Mouse (Mus musculus): ENCODE data around the gene Fam208a. TPM values are rescaled to one million over a fixed set of nuclear protein-coding genes. Genes with fewer than 3 reads are reported as not detected.

The Fam208a gene
- polyA plus RNA-seq, 1 experiment from 2014 or later, result 23.9 TPM

DNA sequence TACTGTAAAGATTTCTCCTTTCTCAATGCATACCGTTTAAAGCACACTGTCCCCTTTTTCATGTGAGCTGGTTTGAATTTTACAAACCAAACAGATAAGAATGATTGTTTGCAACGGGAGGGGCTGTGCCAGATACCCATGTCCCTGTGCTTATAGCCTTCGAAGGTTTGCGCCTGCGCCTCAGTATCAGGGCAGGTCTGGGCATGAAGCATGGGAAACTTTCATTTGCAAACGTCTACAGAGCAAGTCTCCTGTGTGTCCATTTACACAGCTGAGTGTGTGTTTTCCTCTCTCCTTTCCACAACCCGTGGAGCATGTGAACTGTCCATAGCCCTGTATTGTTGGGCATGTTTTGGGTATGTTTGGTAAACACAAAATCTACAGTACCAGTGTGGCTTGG, 32.2 kb upstream of the Fam208a start:
- no peak for ATAC-seq (ENCODE audit: insufficient number of reproducible peaks, insufficient read depth, low FRiP score, low TSS enrichment, low read depth)
- Histone ChIP-seq H3K27me3 (no peaks in the 10 kb centered on the region), H3K36me3 (peaks cover 62% of the 10 kb centered on the region), H3K4me2 (no peak overlapping the region), H3K27ac (no peak overlapping the region), H3K4me3 (replicated peaks) (no peak overlapping the region), H3K9me3 (no peaks in the 10 kb centered on the region), H3K4me1 (replicated peaks) (peaks cover 5% of the 10 kb centered on the region; the same call in 1 of the 2 replicates), H3K9ac (replicated peaks) (no peak overlapping the region)
- WGBS, result 78% methylated on average over 7 of the region's 7 CpGs

DNA sequence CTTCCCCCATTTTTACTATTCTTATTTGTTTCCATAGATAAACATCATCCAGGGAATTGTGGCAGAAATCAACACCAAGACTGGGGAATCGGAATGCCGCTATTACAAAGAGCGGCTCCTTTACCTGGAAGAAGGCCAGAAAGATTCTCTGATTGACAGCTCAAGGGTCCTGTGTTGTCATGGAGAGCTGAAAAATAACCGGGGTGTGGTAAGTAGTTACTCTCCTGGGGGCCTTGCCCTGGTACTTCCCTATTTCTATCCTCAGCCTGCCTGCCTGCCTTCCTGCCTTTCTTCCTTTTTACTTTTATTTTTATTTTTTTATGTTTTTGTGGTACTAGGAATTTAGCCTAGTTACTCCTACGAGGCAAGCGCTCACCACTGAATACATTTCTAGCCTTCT, 31.1 kb upstream of the Fam208a start:
- H3K4me1 ChIP-seq (replicated peaks), result peaks cover 5% of the 10 kb centered on the region; the same call in 1 of the 2 replicates
- no peaks in the 10 kb centered on the region for H3K27me3 ChIP-seq
- H3K4me2 ChIP-seq, result no peak overlapping the region
- H3K9me3 ChIP-seq, result no peaks in the 10 kb centered on the region
- ATAC-seq (ENCODE audit: insufficient number of reproducible peaks, insufficient read depth, low FRiP score, low TSS enrichment, low read depth), result no peak
- 93% methylated on average over 6 of the region's 6 CpGs for WGBS
- no peak overlapping the region for H3K9ac ChIP-seq (replicated peaks)
- peaks cover 69% of the 10 kb centered on the region for H3K36me3 ChIP-seq
- H3K4me3 ChIP-seq (replicated peaks), result no peak overlapping the region
- no peak overlapping the region for H3K27ac ChIP-seq

DNA sequence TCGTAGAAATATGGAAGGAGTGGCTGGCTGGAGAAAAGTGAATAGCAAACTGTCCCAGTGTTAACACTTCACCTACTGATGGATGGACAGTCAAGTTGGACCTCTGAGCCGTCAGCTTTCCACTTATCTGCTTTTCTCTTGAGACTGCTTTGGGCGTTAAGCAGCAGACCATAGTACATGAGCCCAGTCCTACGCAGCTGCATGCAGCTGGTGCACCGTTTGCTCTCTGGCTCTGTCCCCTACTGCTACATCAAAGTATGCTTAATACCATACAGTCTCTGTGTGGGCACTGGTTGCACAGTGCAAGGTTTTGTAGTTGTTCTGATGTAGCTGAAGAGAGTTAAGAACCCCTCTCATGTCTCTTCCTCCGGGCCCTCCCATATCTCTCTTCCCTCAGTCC, 28.1 kb upstream of the Fam208a start:
- Histone ChIP-seq H3K36me3 (peaks cover 72% of the 10 kb centered on the region), H3K9me3 (no peaks in the 10 kb centered on the region), H3K27me3 (no peaks in the 10 kb centered on the region), H3K9ac (replicated peaks) (no peak overlapping the region), H3K4me3 (replicated peaks) (no peak overlapping the region), H3K27ac (no peak overlapping the region), H3K4me2 (no peak overlapping the region), H3K4me1 (replicated peaks) (no peaks in the 10 kb centered on the region)
- 93% methylated on average over 6 of the region's 6 CpGs for WGBS
- no peak for ATAC-seq (ENCODE audit: insufficient number of reproducible peaks, insufficient read depth, low FRiP score, low TSS enrichment, low read depth)

DNA sequence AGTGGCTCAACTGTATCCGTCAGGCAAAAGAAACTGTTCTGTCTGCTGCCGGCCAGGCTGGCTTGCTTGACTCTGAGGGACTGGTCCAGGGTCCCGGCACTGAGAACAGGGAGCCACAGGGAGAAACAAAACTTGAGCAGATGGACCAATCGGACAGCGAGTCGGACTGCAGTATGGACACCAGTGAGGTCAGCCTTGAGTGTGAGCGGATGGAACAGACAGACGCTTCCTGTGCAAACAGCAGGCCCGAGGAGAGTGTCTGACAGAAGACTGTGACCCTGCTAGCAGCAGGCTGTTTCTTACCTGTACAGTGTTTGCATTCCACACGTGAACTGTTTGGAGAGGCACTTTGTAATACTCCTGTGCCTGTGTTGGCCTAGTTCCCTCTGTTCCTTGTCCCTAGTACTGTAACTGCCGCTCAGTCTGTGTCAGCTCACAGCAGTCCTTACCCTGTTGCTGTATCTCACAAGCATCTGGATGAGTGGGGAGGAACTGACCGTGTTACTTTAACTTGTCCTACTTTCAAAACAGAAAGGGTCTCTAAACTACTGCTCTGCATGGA, 26.8 kb upstream of the Fam208a start:
- H3K4me3 ChIP-seq (replicated peaks), result no peak overlapping the region
- no peaks in the 10 kb centered on the region for H3K9me3 ChIP-seq
- no peak overlapping the region for H3K4me2 ChIP-seq
- no peak for ATAC-seq (ENCODE audit: insufficient number of reproducible peaks, insufficient read depth, low FRiP score, low TSS enrichment, low read depth)
- H3K9ac ChIP-seq (replicated peaks), result no peak overlapping the region
- H3K27me3 ChIP-seq, result no peaks in the 10 kb centered on the region
- H3K27ac ChIP-seq, result no peak overlapping the region
- H3K36me3 ChIP-seq, result peaks cover 61% of the 10 kb centered on the region
- H3K4me1 ChIP-seq (replicated peaks), result no peaks in the 10 kb centered on the region
- WGBS, result 81% methylated on average over 12 of the region's 12 CpGs

DNA sequence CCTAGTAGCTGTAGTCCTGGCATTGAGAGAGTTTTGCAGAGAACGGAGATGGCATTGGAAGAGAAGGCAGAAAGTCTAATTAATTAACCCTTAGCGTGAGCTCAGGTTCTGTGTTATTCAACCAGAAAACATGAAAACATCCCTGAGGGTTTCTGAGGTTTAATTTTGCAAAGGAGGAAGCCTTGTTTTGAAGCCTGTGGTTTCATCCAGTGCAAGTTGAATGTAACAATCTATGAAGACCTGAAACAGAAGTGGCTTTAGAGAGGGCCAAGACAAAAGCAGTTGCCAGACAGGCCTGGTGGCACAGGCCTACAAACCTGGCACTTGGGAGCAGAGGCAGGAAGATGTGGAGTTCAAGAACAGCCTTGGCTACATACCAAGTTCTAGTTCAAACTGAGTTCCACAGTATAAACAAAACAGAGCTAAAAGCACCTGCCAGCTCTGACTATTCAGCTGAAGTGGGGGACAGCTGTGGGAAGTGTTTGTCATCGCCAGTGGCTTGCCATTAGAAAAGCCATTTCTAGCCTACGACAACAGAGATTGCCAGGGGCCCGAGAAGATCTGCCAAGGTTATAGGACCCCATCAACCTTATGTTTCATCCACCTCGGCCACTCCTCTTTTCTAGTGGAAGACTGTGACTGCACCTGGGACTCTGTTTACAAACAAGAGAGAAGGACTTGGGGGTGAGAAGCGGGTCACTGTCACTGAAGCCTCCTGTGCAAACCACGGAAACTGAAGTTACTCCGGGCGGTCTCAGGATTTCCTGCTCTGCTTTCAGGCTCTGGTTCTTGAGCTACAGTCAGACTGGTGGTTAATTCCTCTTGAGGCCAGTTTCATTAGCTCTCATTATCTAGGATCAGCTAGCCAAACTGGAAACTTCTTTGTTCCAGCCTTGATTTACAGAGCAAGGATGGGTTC, 26.0 kb upstream of the Fam208a start:
- Histone ChIP-seq H3K4me3 (replicated peaks) (no peak overlapping the region), H3K27ac (no peak overlapping the region), H3K27me3 (no peaks in the 10 kb centered on the region), H3K36me3 (peaks cover 56% of the 10 kb centered on the region), H3K4me2 (no peak overlapping the region), H3K9me3 (no peaks in the 10 kb centered on the region), H3K9ac (replicated peaks) (no peak overlapping the region), H3K4me1 (replicated peaks) (no peaks in the 10 kb centered on the region)
- 79% methylated on average over 10 of the region's 10 CpGs for WGBS
- ATAC-seq (ENCODE audit: insufficient number of reproducible peaks, insufficient read depth, low FRiP score, low TSS enrichment, low read depth), result no peak

DNA sequence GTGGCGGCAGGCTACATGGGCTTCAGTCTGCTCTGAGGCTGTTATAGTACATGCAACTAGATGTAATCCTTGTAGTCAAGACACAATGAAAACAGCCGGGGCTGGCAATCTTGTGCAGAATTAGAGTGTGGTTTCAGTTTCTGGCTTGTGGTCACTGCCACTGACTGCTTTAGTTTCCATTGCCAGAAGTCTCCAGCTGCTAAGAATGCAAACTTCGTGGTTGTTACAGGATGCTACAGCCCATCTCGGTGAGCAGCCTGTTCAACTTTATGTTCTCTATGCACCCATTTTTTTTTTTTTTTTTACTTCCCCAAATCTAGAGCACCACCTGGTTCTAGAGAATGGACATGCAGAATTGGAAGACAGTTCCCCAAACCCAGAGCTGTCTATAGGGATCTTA, 23.2 kb upstream of the Fam208a start:
- H3K9ac ChIP-seq (replicated peaks), result no peak overlapping the region
- H3K4me3 ChIP-seq (replicated peaks), result no peak overlapping the region
- H3K9me3 ChIP-seq, result peaks cover 6% of the 10 kb centered on the region; the same call in 1 of the 2 replicates
- ATAC-seq (ENCODE audit: insufficient number of reproducible peaks, insufficient read depth, low FRiP score, low TSS enrichment, low read depth), result no peak
- WGBS, result 92% methylated on average over 4 of the region's 4 CpGs
- peaks cover 30% of the 10 kb centered on the region for H3K36me3 ChIP-seq
- H3K4me1 ChIP-seq (replicated peaks), result no peaks in the 10 kb centered on the region
- H3K27me3 ChIP-seq, result no peaks in the 10 kb centered on the region
- H3K4me2 ChIP-seq, result no peak overlapping the region
- H3K27ac ChIP-seq, result no peak overlapping the region

DNA sequence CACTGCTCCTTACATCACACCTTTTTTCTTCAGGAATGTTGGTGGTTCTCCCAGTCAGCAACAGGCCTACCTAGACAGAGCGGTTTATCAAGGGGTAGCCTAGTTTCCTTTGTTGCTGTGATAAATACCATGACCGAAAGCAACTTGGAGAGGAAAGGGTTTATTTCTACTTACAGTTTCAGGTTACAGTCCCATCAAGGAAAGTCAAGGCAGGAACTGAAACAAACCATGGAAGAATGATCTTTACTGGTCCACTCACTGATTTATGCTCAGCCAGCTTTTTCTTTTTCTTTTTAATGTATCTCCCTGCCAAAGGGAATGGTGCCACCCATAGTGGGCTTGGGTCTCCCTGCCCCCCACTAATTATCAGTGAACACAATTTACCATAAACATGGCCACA, 22.7 kb upstream of the Fam208a start:
- Histone ChIP-seq H3K4me1 (replicated peaks) (no peaks in the 10 kb centered on the region), H3K9me3 (peaks cover 6% of the 10 kb centered on the region; the same call in 1 of the 2 replicates), H3K27ac (no peak overlapping the region), H3K27me3 (no peaks in the 10 kb centered on the region), H3K36me3 (peaks cover 29% of the 10 kb centered on the region), H3K4me2 (no peak overlapping the region), H3K4me3 (replicated peaks) (no peak overlapping the region), H3K9ac (replicated peaks) (no peak overlapping the region)
- 87% methylated on average over 2 of the region's 2 CpGs for WGBS
- no peak for ATAC-seq (ENCODE audit: insufficient number of reproducible peaks, insufficient read depth, low FRiP score, low TSS enrichment, low read depth)

DNA sequence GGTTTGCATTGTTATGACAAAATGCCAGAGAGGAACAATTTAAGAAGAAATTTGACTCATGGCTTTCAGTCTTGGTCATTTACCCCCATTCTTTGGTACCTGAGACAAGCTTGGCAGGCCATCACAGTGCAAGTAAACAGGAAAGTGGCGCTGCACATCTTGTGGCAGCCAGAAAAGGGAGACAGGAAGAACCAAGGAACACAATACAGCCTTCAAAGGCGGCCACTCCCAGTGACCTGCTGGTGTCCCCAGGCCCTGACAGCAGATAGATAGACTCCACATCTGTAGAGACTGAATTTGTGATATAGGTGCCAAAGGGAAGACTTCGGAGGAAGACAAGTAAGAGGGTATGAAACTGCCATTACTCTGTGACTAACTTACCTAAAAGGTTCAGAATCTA, 20.4 kb upstream of the Fam208a start:
- Histone ChIP-seq H3K36me3 (peaks cover 15% of the 10 kb centered on the region; the same call in 1 of the 2 replicates), H3K9me3 (peaks cover 6% of the 10 kb centered on the region; the same call in 1 of the 2 replicates), H3K9ac (replicated peaks) (no peak overlapping the region), H3K4me1 (replicated peaks) (peaks cover 5% of the 10 kb centered on the region; the same call in 1 of the 2 replicates), H3K4me2 (no peak overlapping the region), H3K27me3 (no peaks in the 10 kb centered on the region), H3K27ac (no peak overlapping the region), H3K4me3 (replicated peaks) (no peak overlapping the region)
- ATAC-seq (ENCODE audit: insufficient number of reproducible peaks, insufficient read depth, low FRiP score, low TSS enrichment, low read depth), result no peak
- 96% methylated on average over 3 of the region's 3 CpGs for WGBS

DNA sequence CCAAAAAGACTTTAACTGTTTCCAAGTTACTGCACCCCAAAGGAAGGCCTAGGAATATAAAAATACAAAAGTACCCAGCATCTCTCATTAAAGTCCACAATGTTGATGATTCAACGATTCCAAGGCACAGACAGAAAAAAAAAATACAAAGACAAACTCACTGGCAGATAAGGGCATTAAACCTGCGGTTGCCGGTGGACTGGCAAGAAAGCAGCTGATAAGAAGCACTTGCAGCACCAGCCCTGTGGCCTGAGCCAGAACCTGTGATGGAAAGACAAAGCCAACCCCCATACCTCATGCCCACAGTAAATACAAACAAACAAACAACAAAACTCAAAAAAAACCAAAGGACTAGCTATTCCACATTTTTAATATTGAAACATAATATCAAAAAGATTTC, 19.0 kb upstream of the Fam208a start:
- H3K36me3 ChIP-seq, result 0 out of 2 replicates have a peak, but pooled peaks cover 2% of the 10 kb centered on the region
- no peak overlapping the region for H3K4me3 ChIP-seq (replicated peaks)
- peaks cover 5% of the 10 kb centered on the region; the same call in 1 of the 2 replicates for H3K4me1 ChIP-seq (replicated peaks)
- peaks cover 6% of the 10 kb centered on the region; the same call in 1 of the 2 replicates for H3K9me3 ChIP-seq
- no peak for ATAC-seq (ENCODE audit: insufficient number of reproducible peaks, insufficient read depth, low FRiP score, low TSS enrichment, low read depth)
- no peaks in the 10 kb centered on the region for H3K27me3 ChIP-seq
- WGBS, result 90% methylated on average over 3 of the region's 3 CpGs
- H3K27ac ChIP-seq, result no peak overlapping the region
- H3K4me2 ChIP-seq, result no peak overlapping the region
- H3K9ac ChIP-seq (replicated peaks), result no peak overlapping the region

DNA sequence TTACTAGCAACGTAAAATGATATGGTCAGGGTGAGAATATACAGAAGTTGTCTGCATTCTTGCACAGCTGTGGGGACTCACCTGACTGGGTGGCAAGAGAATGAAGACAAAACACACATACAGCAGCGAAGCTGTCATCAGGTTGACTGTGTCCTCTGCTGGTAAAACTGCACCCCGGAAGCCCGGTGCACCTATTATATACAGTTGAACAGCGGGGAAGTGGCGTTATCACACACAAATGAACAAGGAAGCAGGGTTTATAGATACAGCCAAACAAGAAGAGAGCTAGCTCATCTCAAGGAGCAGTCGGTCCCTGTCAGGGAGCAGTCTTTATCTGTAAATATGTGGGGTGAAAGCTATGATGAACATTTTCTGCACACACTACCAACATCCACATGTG, 17.1 kb upstream of the Fam208a start:
- no peak for ATAC-seq (ENCODE audit: insufficient number of reproducible peaks, insufficient read depth, low FRiP score, low TSS enrichment, low read depth)
- Histone ChIP-seq H3K27ac (no peak overlapping the region), H3K9me3 (peaks cover 6% of the 10 kb centered on the region; the same call in 1 of the 2 replicates), H3K4me2 (no peak overlapping the region), H3K4me3 (replicated peaks) (no peak overlapping the region), H3K9ac (replicated peaks) (no peak overlapping the region), H3K27me3 (no peaks in the 10 kb centered on the region), H3K36me3 (no peaks in the 10 kb centered on the region), H3K4me1 (replicated peaks) (peaks cover 5% of the 10 kb centered on the region; the same call in 1 of the 2 replicates)
- 87% methylated on average over 7 of the region's 7 CpGs for WGBS

DNA sequence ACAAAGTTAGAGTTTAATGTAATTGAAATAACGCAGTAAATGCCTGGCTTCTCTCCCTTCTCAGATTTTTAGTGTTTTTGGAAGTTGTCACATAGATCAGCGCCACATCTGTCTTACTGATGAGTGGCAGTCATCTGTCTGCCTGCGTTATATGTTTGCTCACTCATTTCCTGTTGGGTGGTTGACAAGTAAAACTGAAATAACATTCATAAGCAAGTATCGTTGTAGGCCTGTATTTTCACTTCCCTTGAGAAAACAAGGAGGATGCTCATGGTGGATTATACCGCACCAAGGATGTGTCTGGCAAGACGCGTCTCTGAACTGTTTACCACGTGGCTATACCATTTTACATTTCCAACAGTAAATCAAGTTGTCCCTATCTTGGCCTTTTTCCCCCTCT, 15.9 kb upstream of the Fam208a start:
- Histone ChIP-seq H3K9me3 (peaks cover 6% of the 10 kb centered on the region; the same call in 1 of the 2 replicates), H3K27ac (no peak overlapping the region), H3K9ac (replicated peaks) (no peak overlapping the region), H3K4me3 (replicated peaks) (no peak overlapping the region), H3K27me3 (no peaks in the 10 kb centered on the region), H3K4me1 (replicated peaks) (peaks cover 5% of the 10 kb centered on the region; the same call in 1 of the 2 replicates), H3K36me3 (no peaks in the 10 kb centered on the region), H3K4me2 (no peak overlapping the region)
- no peak for ATAC-seq (ENCODE audit: insufficient number of reproducible peaks, insufficient read depth, low FRiP score, low TSS enrichment, low read depth)
- WGBS, result 80% methylated on average over 8 of the region's 8 CpGs

Measured in limb, embryonic 12.5 days (tissue).